Mouse (Mus musculus) spleen, postnatal 36 days (tissue): ENCODE measurements around the gene Gstt2.

Experiments
- DNase-seq, 2 experiments: peaks; one replicate each; pipeline ENCODE4 v3.0.0; 2022; ENCODE audit warnings: low spot score in 2 of 2, mixed read lengths in 1 of 2

The Gstt2 gene

GRCm38 (mm10) chr10:75837248-75837759 lies at the start of gene Gstt2:
Gene Gstt2, minus strand, starts transcription at chr10:75837424.
- peak; percentile 82 to 88 for DNase-seq

- DNase-seq = no peak
Measured at GRCm38 (mm10) chr10:75884742-75885141, 47.5 kb upstream of the Gstt2 start.

GRCm38 (mm10) chr10:75883232-75883552 lies 46.0 kb upstream of the Gstt2 start:
- DNase-seq = peak; percentile 64 to 78

- no peak for DNase-seq
Measured at GRCm38 (mm10) chr10:75882433-75883231, 45.4 kb upstream of the Gstt2 start.

GRCm38 (mm10) chr10:75881578-75882432 lies 44.6 kb upstream of the Gstt2 start:
- no peak for DNase-seq

- no peak for DNase-seq
Measured at GRCm38 (mm10) chr10:75880771-75881577, 43.8 kb upstream of the Gstt2 start.

- DNase-seq = no peak
Measured at GRCm38 (mm10) chr10:75880351-75880750, 43.1 kb upstream of the Gstt2 start.

- no peak for DNase-seq
Measured at GRCm38 (mm10) chr10:75878836-75879235, 41.6 kb upstream of the Gstt2 start.

GRCm38 (mm10) chr10:75873543-75874170 lies 36.4 kb upstream of the Gstt2 start:
- no peak for DNase-seq

GRCm38 (mm10) chr10:75872915-75873542 lies 35.8 kb upstream of the Gstt2 start:
- peak in 1 of 2 experiments; percentile 35 for DNase-seq

- no peak for DNase-seq
Measured at GRCm38 (mm10) chr10:75872025-75872914, 35.0 kb upstream of the Gstt2 start.

GRCm38 (mm10) chr10:75861587-75861986 lies 24.4 kb upstream of the Gstt2 start:
- DNase-seq = no peak

GRCm38 (mm10) chr10:75860746-75861145 lies 23.5 kb upstream of the Gstt2 start:
- no peak for DNase-seq

- DNase-seq = peak; percentile 84 to 85
Measured at GRCm38 (mm10) chr10:75859786-75860470, 22.7 kb upstream of the Gstt2 start, which contains the start of gene Mif. Gene Mif, minus strand, starts transcription at chr10:75860240.

- DNase-seq = peak in 1 of 2 experiments; percentile 17
Measured at GRCm38 (mm10) chr10:75859107-75859746, 22.0 kb upstream of the Gstt2 start.

GRCm38 (mm10) chr10:75857598-75857997 lies 20.4 kb upstream of the Gstt2 start:
- no peak for DNase-seq

- DNase-seq = no peak
Measured at GRCm38 (mm10) chr10:75856976-75857375, 19.8 kb upstream of the Gstt2 start.

- DNase-seq = no peak
Measured at GRCm38 (mm10) chr10:75856155-75856907, 19.1 kb upstream of the Gstt2 start.
